ENCODE assay signal across 23 mouse cellular contexts in the genomic region with DNA sequence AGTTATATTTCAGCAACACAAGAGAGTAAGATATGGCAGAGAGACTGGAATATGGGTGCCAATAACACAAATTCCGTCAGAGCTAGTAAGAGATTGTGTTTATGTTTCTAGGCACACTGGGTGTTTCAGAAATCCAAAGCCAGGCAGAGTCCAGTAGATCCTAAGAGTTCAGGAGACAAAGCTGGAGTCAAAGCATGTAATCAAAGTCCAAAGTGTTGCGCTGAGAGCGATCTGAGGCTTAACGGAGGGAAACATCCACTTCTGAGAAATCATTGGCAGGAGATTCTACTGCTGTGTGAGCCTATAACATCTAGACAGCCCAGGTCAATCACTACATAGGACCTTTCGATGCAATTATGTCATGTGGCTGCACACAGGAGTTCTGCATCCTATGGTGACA.
"Had no signal": no experiment of that assay in that cellular context is flagged by ENCODE, and none has a peak within 500 bp of the region (broad histone marks: within the 10 kb centered on the region; RNA-seq: fewer than 3 reads in every experiment).

No protein-coding gene starts in this region.

- H3K27ac ChIP-seq: heart, adult 2 months; heart, embryonic 13.5 days; heart, embryonic 15.5 days; hindbrain, embryonic 13.5 days; hindbrain, embryonic 15.5 days; hindbrain, postnatal 0 days; limb, embryonic 13.5 days; limb, embryonic 15.5 days; liver, embryonic 12.5 days; liver, embryonic 14.5 days had no signal

- DNase-seq: forebrain, postnatal 0 days; gastrocnemius, postnatal 14 days; gastrocnemius, postnatal 36 days; heart, adult 11 months; heart, adult 2 months; heart, postnatal 14 days; heart, postnatal 36 days; kidney, adult 18-20 months; layer of hippocampus, adult 9-11 months; layer of hippocampus, postnatal 36 days; left cerebral cortex, postnatal 4 days; lung, adult 18-20 months had no signal

- ATAC-seq: forebrain, postnatal 0 days; hindbrain, postnatal 0 days; intestine, embryonic 16.5 days; liver, embryonic 12.5 days had no signal

- H3K27me3 ChIP-seq: heart, embryonic 13.5 days; heart, embryonic 15.5 days; hindbrain, embryonic 13.5 days; hindbrain, embryonic 15.5 days; limb, embryonic 13.5 days; limb, embryonic 15.5 days; liver, embryonic 12.5 days had no signal

- H3K9me3 ChIP-seq: heart, embryonic 13.5 days; heart, embryonic 15.5 days; hindbrain, embryonic 13.5 days; hindbrain, embryonic 15.5 days; limb, embryonic 15.5 days; liver, embryonic 12.5 days had no signal

- H3K9ac ChIP-seq: forebrain, postnatal 0 days; heart, embryonic 13.5 days; heart, embryonic 15.5 days; hindbrain, embryonic 13.5 days; hindbrain, embryonic 15.5 days; limb, embryonic 13.5 days; limb, embryonic 15.5 days; liver, embryonic 12.5 days; liver, embryonic 14.5 days had no signal

- H3K36me3 ChIP-seq: heart, embryonic 13.5 days; heart, embryonic 15.5 days; hindbrain, embryonic 13.5 days; hindbrain, embryonic 15.5 days; limb, embryonic 13.5 days; limb, embryonic 15.5 days; liver, embryonic 12.5 days had no signal

- H3K4me1 ChIP-seq: heart, embryonic 13.5 days; heart, embryonic 15.5 days; hindbrain, embryonic 13.5 days; hindbrain, embryonic 15.5 days; limb, embryonic 15.5 days; liver, embryonic 12.5 days had no signal

- H3K4me3 ChIP-seq: heart, adult 2 months; heart, embryonic 13.5 days; heart, embryonic 15.5 days; hindbrain, embryonic 13.5 days; hindbrain, embryonic 15.5 days; limb, embryonic 13.5 days; limb, embryonic 15.5 days; liver, embryonic 12.5 days had no signal

- H3K4me2 ChIP-seq: heart, embryonic 11.5 days; heart, embryonic 13.5 days; heart, embryonic 15.5 days; hindbrain, embryonic 13.5 days; hindbrain, embryonic 15.5 days; limb, embryonic 13.5 days; limb, embryonic 15.5 days; liver, embryonic 12.5 days had no signal
